Mouse (Mus musculus) lung, adult 2 months (tissue): ENCODE measurements around the gene Cops3. TPM values are rescaled to one million over a fixed set of nuclear protein-coding genes. Genes with fewer than 3 reads are reported as not detected.
"Not testable (repeated sequence)": the region's sequence is repeated elsewhere in the genome, so short reads cannot be mapped to it uniquely, and the experiment has no call there.

ENCODE experiments used
- DNase-seq: peaks from one replicate; pipeline ENCODE4 v3.0.0; 2022
- H3K4me1 ChIP-seq: fragments of 200-500 bp; 2 replicates; pipeline ENCODE4 v1.6.1; 2011; ENCODE audit warnings: low read length; ENCODE audit not compliant: control insufficient read depth, insufficient read depth
- H3K4me3 ChIP-seq: fragments of 200-500 bp; replicated peaks from 2 replicates; pipeline ENCODE3; 2011; ENCODE audit warnings: low read depth, mild to moderate bottlenecking, control low read depth, low read length; ENCODE audit errors: extremely low read depth
- CTCF ChIP-seq: fragments of 200-500 bp; IDR thresholded peaks from 2 replicates; pipeline ENCODE4 v1.5.1; 2011; ENCODE audit warnings: mild to moderate bottlenecking, low read length, control low read depth; ENCODE audit not compliant: insufficient read depth
- POLR2A ChIP-seq: fragments of 200-500 bp; IDR thresholded peaks from 2 replicates; pipeline ENCODE4 v1.6.1; 2011; ENCODE audit warnings: low read depth, mild to moderate bottlenecking, control low read depth, low read length, borderline replicate concordance; ENCODE audit errors: extremely low read depth
- WGBS: fragments of 180-500 bp; shearing (Covaris S2); methylation state at CpG from one replicate; pipeline ENCODE4 v1.1.7; 2018; 5-methylcytosine and 5-hydroxymethylcytosine counted together
- polyA plus RNA-seq: library from polyadenylated mRNA; depleted of rRNA; stranded (reverse); fragments of >200 nt; gene quantifications from 2 replicates; pipeline ENCODE4 v1.2.3, GENCODE M21; 2012

Gene Cops3
- polyA plus RNA-seq, 1 experiment: 17.7 TPM

DNA sequence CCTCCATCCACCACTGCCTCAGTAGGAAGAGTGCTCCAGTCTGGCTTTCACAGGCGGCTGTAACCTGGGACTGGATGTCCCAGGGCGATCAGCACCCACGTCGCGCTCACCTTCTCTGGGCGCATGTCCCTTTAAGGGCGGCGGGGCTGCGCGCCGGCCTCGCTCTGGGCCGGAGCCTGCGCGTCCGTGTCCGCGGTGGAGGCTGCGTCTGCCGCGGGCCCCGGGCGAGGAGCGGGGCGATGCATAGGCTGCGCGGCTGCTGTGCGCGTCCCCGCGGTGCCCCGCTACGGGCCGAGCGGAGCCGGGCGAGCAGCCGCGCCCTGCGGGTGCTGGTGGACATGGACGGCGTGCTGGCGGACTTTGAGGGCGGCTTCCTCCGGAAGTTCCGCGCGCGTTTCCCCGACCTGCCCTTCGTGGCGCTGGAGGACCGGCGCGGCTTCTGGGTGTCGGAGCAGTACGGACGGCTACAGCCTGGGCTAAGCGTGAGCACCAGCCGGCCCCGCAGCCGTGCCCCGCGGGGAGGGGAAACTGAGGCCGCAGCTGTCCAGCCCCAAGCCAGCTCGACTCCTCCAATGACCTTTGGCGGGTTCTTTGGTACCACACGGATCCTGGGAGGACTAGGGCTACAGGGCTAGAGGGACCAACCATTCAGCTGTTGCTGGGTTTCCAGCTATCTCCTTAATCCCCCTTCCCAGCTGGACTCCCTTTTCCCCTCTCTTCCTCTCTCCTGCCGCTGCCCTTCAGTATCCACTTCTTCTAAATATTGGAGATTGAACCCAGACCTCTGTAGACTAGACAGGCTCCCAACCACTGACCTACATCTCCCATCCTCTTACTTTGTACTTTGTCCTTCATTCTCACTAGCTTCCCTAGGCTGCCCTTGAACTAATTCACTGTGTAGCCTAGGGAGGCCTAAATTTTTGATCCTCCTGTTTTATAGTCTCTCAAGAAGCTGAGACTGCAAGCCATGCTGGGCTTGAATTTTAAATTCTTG, 8.6 kb upstream of the Cops3 start:
- peak; percentile 50; the same call in 1 of the 2 replicates for TF ChIP-seq POLR2A
- TF ChIP-seq CTCF: no peak
- Histone ChIP-seq H3K4me1 (no peaks in the 10 kb centered on the region), H3K4me3 (peak overlapping the region; percentile 82)
- under 1% methylated on average over 69 of the region's 69 CpGs for WGBS
- DNase-seq: peak; percentile 83

GRCm38 (mm10) chr11:59847131-59847530, 7.5 kb upstream of the Cops3 start:
- no peaks in the 10 kb centered on the region for H3K4me1 ChIP-seq
- peak; percentile 18 for DNase-seq
- TF ChIP-seq CTCF: peak; percentile 66
- no peak for TF ChIP-seq POLR2A
- H3K4me3 ChIP-seq: no peak overlapping the region
- WGBS: 0% methylated on average over 2 of the region's 2 CpGs

DNA sequence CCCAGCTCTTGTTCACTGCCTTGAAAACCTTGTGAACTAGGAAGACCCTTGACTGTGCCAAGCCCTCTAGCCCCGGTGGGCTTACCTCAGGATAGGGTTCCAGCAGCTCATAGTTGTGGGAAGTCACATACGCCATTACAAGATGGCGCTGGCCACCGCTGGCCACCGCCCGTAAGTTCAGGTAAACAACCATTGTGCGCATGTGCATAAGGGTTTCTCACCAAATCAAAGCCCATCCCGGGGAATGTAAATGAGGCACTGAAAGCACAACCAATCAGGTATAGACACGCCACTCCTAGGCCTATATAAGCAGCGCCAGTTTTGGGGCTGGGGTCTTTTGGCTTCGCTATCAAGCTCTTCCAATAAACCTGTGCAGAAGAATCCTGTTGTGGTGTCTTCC, 6.7 kb upstream of the Cops3 start:
- TF ChIP-seq CTCF (no peak), POLR2A (no peak)
- DNase-seq: no peak
- H3K4me1 ChIP-seq: no peaks in the 10 kb centered on the region
- WGBS: 97% methylated on average over 11 of the region's 11 CpGs
- H3K4me3 ChIP-seq: no peak overlapping the region

GRCm38 (mm10) chr11:59839008-59839458, 605 bp downstream of the Cops3 start, which contains the start of gene Nt5m:
Gene Nt5m, plus strand, starts transcription at chr11:59839447.
- Histone ChIP-seq H3K4me1 (peaks cover 9% of the 10 kb centered on the region), H3K4me3 (peak within 1 kb of the TSS; percentile 98)
- DNase-seq: peak; percentile 94
- WGBS: 0% methylated on average over 24 of the region's 24 CpGs
- no peak for TF ChIP-seq CTCF
- no peak for TF ChIP-seq POLR2A

- H3K4me1 ChIP-seq: peaks cover 9% of the 10 kb centered on the region
- no peak overlapping the region for H3K4me3 ChIP-seq
- TF ChIP-seq POLR2A (no peak), CTCF (no peak)
- WGBS: 50% methylated on average over 4 of the region's 4 CpGs
- no peak for DNase-seq
Measured at GRCm38 (mm10) chr11:59838426-59838825, 1.2 kb downstream of the Cops3 start.

DNA sequence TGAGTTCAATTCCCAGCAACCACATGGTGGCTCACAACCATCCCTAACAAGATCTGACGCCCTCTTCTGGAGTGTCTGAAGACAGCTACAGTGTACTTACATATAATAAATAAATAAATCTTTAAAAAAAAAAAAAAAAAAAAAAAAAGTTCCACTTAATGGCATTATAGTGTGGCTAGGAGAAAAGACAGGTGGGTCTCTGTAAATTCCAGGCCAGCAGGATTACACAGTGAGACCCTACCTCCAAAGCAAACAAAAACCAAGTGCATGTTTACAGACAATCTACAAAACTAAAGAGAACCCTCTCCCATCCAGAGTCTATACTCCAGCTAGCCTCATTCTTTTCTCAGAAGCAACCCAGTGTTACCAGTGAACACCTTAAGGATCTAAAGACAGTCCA, 1.8 kb downstream of the Cops3 start:
- H3K4me1 ChIP-seq, DNase-seq, H3K4me3 ChIP-seq: not testable (repeated sequence)
- no CpG with 5 or more reads among the region's 1 CpGs for WGBS

- Histone ChIP-seq H3K4me1 (no peaks in the 10 kb centered on the region), H3K4me3 (no peak overlapping the region)
- DNase-seq: no peak
- TF ChIP-seq CTCF (no peak), POLR2A (no peak)
- 89% methylated on average over 3 of the region's 3 CpGs for WGBS
Measured at GRCm38 (mm10) chr11:59821625-59822024, 18.0 kb downstream of the Cops3 start.

DNA sequence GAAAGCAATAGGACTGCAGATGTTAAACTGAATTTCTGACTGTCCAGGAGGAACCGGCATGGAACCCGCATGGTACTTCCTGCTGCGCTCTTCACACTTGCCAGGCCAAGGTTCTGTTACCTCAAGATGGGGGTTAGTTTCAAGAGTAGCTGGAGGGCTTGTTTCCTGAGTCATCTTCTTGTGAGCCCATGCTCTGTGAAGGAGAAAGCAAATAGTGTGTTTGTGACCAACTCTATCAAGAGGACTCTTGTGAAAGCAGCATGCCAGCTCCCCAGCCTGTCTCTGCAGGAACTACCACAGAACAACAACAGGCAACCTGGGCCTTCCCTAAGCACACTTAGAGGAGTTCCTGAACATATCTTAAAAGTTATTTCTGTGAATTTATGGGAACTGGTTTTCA, 21.7 kb downstream of the Cops3 start:
- TF ChIP-seq POLR2A (no peak), CTCF (no peak)
- Histone ChIP-seq H3K4me3 (no peak overlapping the region), H3K4me1 (no peaks in the 10 kb centered on the region)
- 67% methylated on average over 3 of the region's 3 CpGs for WGBS
- no peak for DNase-seq

DNA sequence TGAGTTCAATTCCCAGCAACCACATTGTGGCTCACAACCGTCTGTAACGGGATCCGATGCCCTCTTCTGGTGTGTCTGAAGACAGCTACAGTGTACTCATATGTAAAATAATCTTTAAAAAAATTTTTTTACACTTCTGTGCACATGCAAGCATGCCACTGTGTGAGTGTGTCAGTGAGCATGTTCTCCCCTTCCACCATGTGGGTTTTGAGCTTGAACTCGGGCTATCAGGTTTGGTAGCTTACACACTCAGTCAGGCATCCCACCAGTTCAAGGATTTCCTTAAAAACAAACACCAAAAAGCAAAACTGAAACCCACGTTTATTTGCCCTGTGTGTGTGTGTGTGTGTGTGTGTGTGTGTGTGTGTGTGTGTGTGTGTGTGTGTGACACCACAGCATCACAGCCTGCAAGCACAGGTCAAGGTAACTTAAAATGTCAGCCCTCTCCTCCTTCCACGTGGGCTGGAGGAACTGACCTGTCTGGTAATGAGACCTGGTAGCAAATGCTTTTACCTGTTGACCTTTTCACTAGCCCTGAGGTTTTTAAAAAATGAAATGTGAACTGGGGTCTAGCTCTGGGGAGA, 24.1 kb downstream of the Cops3 start:
- TF ChIP-seq POLR2A: no peak
- no peak for TF ChIP-seq CTCF
- no peak for DNase-seq
- H3K4me1 ChIP-seq: no peaks in the 10 kb centered on the region; the same call in 1 of the 2 replicates
- no peak overlapping the region for H3K4me3 ChIP-seq
- WGBS: 80% methylated on average over 6 of the region's 6 CpGs
